Mouse (Mus musculus): Measurements from ENCODE around the gene Sbno2. TPM values are rescaled to one million over a fixed set of nuclear protein-coding genes. Genes with fewer than 3 reads are reported as not detected.

The Sbno2 gene
- polyA plus RNA-seq, 1 experiment from 2014 or later, result 15.0 TPM

DNA sequence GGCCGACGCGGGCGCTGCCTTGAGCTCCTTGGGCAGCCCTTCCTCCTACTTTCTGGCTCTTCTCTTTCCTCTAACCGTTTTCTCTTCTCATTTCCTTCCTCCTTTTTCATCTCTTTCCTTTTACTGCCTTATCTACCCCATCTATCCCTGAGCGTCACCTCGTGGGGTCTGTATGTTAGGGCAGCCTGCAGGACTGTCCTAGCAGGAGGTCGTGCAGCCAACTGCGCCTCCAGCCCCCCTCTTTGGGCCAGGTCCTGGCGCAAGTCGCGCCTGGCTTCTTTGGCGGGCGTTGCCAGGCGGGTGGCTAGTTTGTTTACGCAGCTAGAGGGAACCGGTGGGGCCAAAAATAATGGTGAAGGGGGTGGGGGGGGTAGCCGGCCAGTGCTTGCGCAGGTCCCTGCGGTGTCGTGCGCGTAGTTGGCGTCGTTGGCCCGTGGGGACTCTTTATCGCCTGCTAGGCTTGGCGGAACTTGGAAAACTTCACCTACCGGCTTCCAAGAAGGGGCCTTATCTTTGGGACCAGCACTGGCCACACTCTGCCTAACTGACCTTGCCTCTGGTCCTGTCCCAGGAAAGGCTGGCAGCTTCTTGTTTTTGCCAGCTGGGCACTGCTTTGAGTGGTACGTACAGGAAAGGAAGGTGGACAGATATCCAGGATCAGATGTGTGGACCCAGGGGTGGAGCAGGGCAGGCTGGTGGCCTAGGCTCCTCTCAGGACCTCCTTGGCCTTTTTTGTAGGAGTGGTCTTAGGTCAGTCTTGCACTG lies 11.7 kb upstream of the Sbno2 start:
- Histone ChIP-seq H3K27ac (peak overlapping the region; percentile 95), H3K4me3 (peak overlapping the region; percentile 94), H3K9me3 (replicated peaks) (no peaks in the 10 kb centered on the region), H3K27me3 (replicated peaks) (no peaks in the 10 kb centered on the region), H3K4me1 (peaks cover 66% of the 10 kb centered on the region), H3K36me3 (peaks cover 52% of the 10 kb centered on the region), H3K4me2 (peak overlapping the region; percentile 92), H3K9ac (peak overlapping the region; percentile 98)
- peak; percentile 30 for ATAC-seq
- WGBS (ENCODE audit: insufficient replicate concordance), result under 1% methylated on average over 30 of the region's 30 CpGs

DNA sequence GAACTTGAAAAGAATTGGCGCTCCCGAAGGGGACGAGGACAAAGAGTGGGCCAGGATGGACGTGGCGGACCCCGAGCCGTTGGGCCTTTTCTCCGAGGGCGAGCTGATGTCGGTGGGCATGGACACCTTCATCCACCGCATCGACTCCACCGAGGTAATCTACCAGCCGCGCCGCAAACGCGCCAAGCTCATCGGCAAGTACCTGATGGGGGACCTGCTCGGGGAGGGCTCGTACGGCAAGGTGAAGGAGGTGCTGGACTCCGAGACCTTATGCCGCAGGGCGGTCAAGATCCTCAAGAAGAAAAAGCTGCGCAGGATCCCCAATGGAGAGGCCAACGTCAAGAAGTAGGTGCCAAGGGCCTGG lies 11.2 kb upstream of the Sbno2 start:
- Histone ChIP-seq H3K4me2 (peak overlapping the region; percentile 92), H3K4me1 (peaks cover 61% of the 10 kb centered on the region)
- no peak for ATAC-seq

DNA sequence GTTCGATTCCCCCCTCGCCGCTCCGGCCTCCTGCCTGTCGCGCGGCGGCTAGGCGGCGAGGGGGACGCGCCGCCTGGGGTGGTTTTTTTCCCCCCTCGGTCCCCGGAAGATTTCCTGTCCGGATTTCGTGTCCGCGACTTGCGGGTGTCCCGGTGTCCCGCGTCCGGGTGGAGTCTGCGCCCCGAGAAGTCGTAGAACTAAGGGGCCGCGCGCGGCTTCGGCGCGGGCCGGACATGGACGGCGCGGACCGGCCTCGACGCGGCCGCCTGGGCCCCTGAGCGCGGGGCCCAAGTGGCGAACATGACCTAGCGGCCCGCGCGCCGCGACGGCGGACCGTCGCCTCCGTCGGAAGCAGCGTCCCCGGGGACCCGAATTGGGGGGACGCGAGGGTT lies 10.6 kb upstream of the Sbno2 start:
- ATAC-seq, result no peak
- Histone ChIP-seq H3K9ac (peak overlapping the region; percentile 98), H3K4me1 (peaks cover 55% of the 10 kb centered on the region), H3K36me3 (peaks cover 40% of the 10 kb centered on the region), H3K4me3 (peak overlapping the region; percentile 94), H3K27ac (peak overlapping the region; percentile 95), H3K27me3 (replicated peaks) (no peaks in the 10 kb centered on the region), H3K4me2 (peak overlapping the region; percentile 92), H3K9me3 (replicated peaks) (no peaks in the 10 kb centered on the region)
- under 1% methylated on average over 63 of the region's 63 CpGs for WGBS (ENCODE audit: insufficient replicate concordance)

More for the DNA sequence above, 11.2 kb upstream of the Sbno2 start:
- Histone ChIP-seq H3K27me3 (replicated peaks) (no peaks in the 10 kb centered on the region), H3K4me3 (peak overlapping the region; percentile 94), H3K9ac (peak overlapping the region; percentile 98), H3K9me3 (replicated peaks) (no peaks in the 10 kb centered on the region), H3K36me3 (peaks cover 46% of the 10 kb centered on the region), H3K27ac (peak overlapping the region; percentile 95)
- under 1% methylated on average over 27 of the region's 27 CpGs for WGBS (ENCODE audit: insufficient replicate concordance)

DNA sequence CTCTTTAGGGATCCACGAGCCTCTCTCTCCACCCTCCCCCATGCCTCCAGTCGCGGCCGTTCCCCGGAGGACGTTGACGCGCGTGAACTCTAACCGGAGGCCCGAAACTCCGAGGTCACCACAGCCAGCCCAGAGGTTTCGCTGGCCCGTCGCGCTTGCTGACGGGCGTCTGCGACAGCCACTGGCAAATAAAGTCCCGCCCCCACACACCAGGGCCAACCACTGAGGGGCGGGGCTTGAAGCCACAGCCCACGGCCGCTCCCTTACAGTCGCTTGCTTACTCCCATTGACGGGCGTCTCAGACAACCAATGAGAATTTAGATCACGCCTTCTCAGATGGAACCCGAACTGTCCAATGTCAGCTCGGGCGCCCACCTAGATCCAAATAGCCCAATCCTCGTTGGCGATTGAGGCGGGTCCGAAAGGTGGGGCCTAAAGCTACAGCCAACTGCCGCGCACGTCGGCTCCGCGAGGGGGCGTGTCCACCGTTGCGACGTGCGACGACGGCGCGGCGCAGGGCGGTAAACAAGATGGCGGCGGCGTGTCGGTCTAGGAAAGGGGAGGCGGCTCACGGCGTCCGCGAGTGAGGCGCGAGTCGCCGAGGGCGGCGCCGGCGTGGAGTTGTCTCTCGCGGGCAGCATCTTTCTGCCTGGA lies 10.0 kb upstream of the Sbno2 start, which contains the start of gene Stk11:
TSS of gene Stk11 (plus strand) at position 514 of the 654 bp plus-strand sequence.
- peaks cover 35% of the 10 kb centered on the region for H3K36me3 ChIP-seq
- H3K4me2 ChIP-seq, result peak within 1 kb of the TSS; percentile 92
- WGBS (ENCODE audit: insufficient replicate concordance), result under 1% methylated on average over 70 of the region's 70 CpGs
- H3K9ac ChIP-seq, result peak within 1 kb of the TSS; percentile 98
- H3K4me1 ChIP-seq, result peaks cover 50% of the 10 kb centered on the region
- H3K9me3 ChIP-seq (replicated peaks), result no peaks in the 10 kb centered on the region
- peak within 1 kb of the TSS; percentile 95 for H3K27ac ChIP-seq
- H3K27me3 ChIP-seq (replicated peaks), result no peaks in the 10 kb centered on the region
- H3K4me3 ChIP-seq, result peak within 1 kb of the TSS; percentile 94
- ATAC-seq, result peak; percentile 94

DNA sequence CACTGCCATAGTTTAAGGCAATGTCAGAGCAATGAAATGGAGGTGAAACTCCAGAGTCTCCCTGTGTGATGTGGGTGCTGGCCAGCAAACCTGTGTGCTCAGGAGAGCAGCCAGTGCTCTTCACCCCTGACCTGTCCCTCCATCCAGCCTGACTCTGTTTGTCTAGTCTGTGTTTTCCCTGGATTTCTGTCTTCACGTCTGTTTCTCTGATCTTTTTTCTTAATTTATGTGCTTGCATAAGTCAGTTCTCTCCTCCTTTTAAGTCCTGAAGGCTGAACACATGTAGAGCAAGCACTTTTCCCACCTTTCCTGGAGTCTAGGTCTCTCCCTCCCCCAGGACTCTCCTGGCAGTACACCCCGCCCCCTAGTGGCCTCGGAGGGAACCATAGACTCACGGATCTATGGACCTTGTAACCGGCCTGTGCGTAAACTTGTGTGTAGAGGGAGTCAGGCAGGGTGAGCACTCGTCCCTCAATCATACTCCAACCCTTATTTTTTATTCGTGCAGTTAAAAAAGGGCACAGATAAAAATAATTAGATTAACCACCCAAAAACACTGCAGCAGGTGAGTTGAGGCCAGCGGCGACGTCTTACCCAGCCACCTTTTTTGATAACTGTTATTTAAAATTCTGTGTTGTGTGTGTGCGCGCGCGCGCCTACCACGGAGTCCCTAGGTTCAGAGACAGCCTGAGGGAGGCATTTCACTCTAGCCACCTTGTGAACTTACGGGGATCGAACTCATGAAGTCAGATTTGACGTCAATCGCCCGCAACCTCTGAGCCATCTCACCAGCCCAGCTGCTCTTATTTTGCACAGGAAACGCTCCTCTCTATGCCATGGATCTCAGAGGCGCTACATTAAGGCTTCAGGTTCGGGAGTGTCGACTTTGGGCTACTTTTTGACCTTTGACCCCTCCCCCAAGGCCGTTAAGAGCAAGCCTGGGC lies 9.2 kb upstream of the Sbno2 start:
- Histone ChIP-seq H3K4me3 (peak overlapping the region; percentile 94), H3K4me2 (peak overlapping the region; percentile 81), H3K9me3 (replicated peaks) (no peaks in the 10 kb centered on the region), H3K27ac (peak overlapping the region; percentile 95), H3K27me3 (replicated peaks) (no peaks in the 10 kb centered on the region), H3K36me3 (peaks cover 27% of the 10 kb centered on the region), H3K9ac (peak overlapping the region; percentile 98), H3K4me1 (peaks cover 42% of the 10 kb centered on the region)
- ATAC-seq, result peak; percentile 59
- WGBS (ENCODE audit: insufficient replicate concordance), result 1% methylated on average over 27 of the region's 27 CpGs

DNA sequence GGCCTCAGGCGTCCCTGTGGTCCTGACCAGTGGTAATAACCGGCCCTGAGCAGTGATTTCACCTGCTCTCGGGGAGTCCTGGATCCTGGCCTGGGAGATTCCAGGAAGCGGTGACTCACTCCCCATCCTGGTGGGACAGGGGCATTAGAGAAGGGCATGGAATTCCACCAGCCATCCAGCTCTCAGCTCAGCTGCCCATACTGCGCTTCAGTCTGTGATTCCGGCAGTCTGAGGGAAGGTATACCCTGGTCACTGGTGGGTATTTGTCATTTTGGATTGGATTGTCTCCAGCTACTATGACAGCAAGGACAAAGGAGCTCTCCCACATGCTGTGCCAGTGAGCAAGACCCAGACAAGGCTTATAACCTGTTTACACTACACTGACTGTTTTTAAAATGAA lies 2.3 kb upstream of the Sbno2 start:
- H3K4me1 ChIP-seq, result peaks cover 36% of the 10 kb centered on the region
- H3K4me2 ChIP-seq, result no peak overlapping the region
- no peaks in the 10 kb centered on the region for H3K9me3 ChIP-seq (replicated peaks)
- no peaks in the 10 kb centered on the region for H3K36me3 ChIP-seq
- no peaks in the 10 kb centered on the region for H3K27me3 ChIP-seq (replicated peaks)
- H3K4me3 ChIP-seq, result no peak overlapping the region
- ATAC-seq, result no peak
- no peak overlapping the region for H3K9ac ChIP-seq
- H3K27ac ChIP-seq, result no peak overlapping the region
- 78% methylated on average over 6 of the region's 6 CpGs for WGBS (ENCODE audit: insufficient replicate concordance)

DNA sequence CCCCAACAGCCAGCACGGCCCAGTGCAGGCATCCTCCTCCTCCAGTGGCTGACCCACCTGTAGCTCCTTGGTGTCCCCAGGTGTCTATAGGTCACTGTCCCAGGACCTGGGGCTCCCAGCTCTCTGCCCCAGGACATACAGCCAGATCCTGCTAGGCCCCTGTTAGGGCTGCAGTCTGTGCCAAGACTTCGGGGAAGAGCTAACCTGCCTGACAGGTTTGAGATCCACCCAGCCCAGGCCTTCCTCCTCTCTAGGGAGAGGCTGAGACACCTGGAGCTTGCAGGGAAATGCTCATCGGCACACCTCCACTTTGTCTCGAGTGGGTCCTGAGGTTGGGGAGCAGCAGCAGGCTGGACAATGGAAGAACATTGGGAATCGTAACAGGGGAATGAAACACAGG lies 555 bp upstream of the Sbno2 start:
- WGBS (ENCODE audit: insufficient replicate concordance), result 65% methylated on average over 5 of the region's 5 CpGs
- Histone ChIP-seq H3K4me3 (no peak overlapping the region), H3K9me3 (replicated peaks) (no peaks in the 10 kb centered on the region), H3K27ac (no peak overlapping the region), H3K27me3 (replicated peaks) (no peaks in the 10 kb centered on the region), H3K4me1 (peaks cover 49% of the 10 kb centered on the region), H3K36me3 (0 out of 2 replicates have a peak, but pooled peaks cover under 1% of the 10 kb centered on the region), H3K4me2 (peak overlapping the region; percentile 15; the same call in 1 of the 2 replicates), H3K9ac (no peak overlapping the region)
- no peak for ATAC-seq

DNA sequence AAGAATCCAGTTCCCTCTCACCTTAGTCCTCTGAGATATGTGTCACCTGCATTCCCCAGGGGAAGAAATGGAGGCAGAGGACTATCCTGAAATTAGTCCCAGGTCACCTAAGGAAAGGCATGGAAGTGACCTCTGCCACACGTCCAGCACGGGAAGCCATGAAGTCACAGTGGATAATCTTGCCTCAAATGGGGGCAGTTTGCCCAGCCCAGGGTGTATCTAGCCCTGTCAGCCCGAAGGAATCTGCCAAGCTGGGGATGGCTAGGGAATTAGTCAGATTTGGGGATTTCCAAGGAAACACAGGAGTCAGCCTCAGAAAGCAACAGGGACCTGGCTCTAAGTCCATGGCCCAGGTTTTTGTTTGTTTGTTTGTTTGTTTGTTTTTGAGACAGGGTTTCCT lies 1.2 kb downstream of the Sbno2 start:
- Histone ChIP-seq H3K9me3 (replicated peaks) (no peaks in the 10 kb centered on the region), H3K36me3 (peaks cover 11% of the 10 kb centered on the region; the same call in 1 of the 2 replicates), H3K9ac (no peak overlapping the region), H3K4me3 (no peak overlapping the region), H3K27me3 (replicated peaks) (no peaks in the 10 kb centered on the region), H3K4me2 (no peak overlapping the region), H3K27ac (peak overlapping the region; percentile 42; the same call in 1 of the 2 replicates), H3K4me1 (peaks cover 67% of the 10 kb centered on the region)
- no peak for ATAC-seq
- 72% methylated on average over 3 of the region's 3 CpGs for WGBS (ENCODE audit: insufficient replicate concordance)

DNA sequence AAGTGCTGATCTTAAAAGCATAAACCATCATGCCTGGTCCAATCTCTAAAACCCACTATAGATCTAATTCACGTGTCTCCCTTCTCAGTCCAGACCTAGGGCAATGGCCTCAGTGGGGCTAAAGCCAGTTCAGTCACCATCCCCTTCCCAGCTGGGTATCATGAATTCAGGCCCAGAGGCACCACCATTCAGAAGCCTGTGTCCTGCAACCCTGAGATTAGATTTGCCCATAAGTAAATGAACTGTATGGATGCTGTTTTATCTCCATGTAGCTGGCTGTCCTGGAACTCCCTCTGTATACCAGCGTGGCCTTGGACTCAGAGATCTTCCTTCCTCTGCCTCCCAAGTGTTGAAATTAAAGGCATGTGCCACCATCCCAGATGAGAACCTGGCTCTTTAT lies 2.3 kb downstream of the Sbno2 start:
- Histone ChIP-seq H3K27me3 (replicated peaks) (no peaks in the 10 kb centered on the region), H3K9me3 (replicated peaks) (no peaks in the 10 kb centered on the region), H3K4me1 (peaks cover 78% of the 10 kb centered on the region), H3K9ac (peak overlapping the region; percentile 97), H3K4me3 (peak overlapping the region; percentile 92; the same call in 1 of the 2 replicates), H3K27ac (peak overlapping the region; percentile 92), H3K4me2 (peak overlapping the region; percentile 95), H3K36me3 (peaks cover 11% of the 10 kb centered on the region; the same call in 1 of the 2 replicates)
- WGBS (ENCODE audit: insufficient replicate concordance), result 38% methylated on average over 2 of the region's 2 CpGs
- ATAC-seq, result peak; percentile 74

DNA sequence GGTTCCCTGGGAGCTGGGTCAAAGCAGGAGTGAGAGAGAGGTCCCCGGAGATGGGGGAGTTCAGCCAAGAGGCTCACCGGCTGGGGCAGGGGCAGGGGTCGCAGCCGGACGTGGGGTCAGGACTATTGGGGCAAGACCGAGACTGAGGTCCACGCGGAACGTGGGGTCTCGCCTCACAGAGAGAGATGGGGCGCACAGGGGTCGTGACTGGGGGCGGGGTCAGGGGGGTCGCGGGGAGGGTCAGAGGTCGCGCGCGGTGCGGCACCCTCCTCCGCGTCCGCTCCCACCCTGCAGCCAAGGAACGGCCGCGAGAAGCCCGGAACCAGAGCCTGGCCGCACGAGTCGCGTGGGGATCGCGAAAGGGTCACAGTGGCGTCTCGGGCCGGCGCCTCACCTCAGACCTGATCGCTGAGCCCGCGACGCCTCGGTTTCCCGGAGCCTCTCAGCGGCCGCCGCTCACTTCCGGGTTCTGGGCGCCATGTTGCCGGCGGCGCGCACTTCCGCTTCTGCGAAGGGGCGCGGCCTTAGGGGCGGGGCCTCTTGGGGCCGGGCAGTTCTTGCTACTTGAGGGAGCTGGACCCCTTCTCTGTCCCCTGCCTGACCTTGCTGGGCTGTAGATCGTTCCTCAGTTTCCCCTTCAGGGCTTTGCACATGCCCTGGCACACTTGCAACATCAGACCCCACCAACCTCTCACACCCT lies 3.0 kb downstream of the Sbno2 start:
- Histone ChIP-seq H3K9me3 (replicated peaks) (no peaks in the 10 kb centered on the region), H3K4me3 (peak overlapping the region; percentile 92), H3K36me3 (peaks cover 11% of the 10 kb centered on the region; the same call in 1 of the 2 replicates), H3K27ac (peak overlapping the region; percentile 92), H3K9ac (peak overlapping the region; percentile 97), H3K4me2 (peak overlapping the region; percentile 95), H3K27me3 (replicated peaks) (no peaks in the 10 kb centered on the region), H3K4me1 (peaks cover 80% of the 10 kb centered on the region)
- peak; percentile 81 for ATAC-seq
- under 1% methylated on average over 56 of the region's 59 CpGs for WGBS (ENCODE audit: insufficient replicate concordance)

DNA sequence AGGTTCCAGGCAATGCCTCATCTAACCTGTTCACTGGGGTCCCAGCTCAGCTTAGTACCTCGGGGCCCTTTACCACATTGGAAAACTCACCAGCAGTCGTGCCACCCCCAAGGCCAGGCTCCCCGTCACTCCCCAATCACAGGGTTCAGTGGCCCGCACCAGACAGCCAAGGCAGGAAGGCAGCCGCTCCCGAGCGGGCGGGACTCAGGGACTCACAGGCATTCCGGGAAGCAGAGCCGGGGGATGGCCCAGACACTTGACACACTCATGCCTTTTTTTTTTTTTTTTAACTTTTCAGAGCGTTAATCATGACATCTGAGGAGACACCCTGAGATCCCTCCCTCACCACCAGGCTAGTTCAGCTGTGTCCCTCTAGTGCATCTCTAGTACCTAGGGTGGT lies 4.4 kb downstream of the Sbno2 start:
- 44% methylated on average over 11 of the region's 11 CpGs for WGBS (ENCODE audit: insufficient replicate concordance)
- H3K27me3 ChIP-seq (replicated peaks), result no peaks in the 10 kb centered on the region
- no peak for ATAC-seq
- no peaks in the 10 kb centered on the region for H3K9me3 ChIP-seq (replicated peaks)
- H3K27ac ChIP-seq, result peak overlapping the region; percentile 92
- peak overlapping the region; percentile 92 for H3K4me3 ChIP-seq
- peaks cover 18% of the 10 kb centered on the region for H3K36me3 ChIP-seq
- peak overlapping the region; percentile 97 for H3K9ac ChIP-seq
- H3K4me2 ChIP-seq, result peak overlapping the region; percentile 95
- peaks cover 86% of the 10 kb centered on the region for H3K4me1 ChIP-seq

Measured in liver, embryonic 12.5 days (tissue).